In genomic region chr1:171504586-171504985, GRCm38 (mm10) we compare ENCODE assay signal across 9 mouse cellular contexts. TPM values are rescaled to one million over a fixed set of nuclear protein-coding genes. Genes with fewer than 3 reads are reported as not detected.
DNase-seq lines count a peak whose midpoint lies in the region; TF ChIP-seq lines count a peak whose summit lies in the region.
"Had no signal": no experiment of that assay in that cellular context is flagged by ENCODE, and none has a peak within 500 bp of the region (broad histone marks: within the 10 kb centered on the region; RNA-seq: fewer than 3 reads in every experiment).

No protein-coding gene starts in this region.

- H3K4me3 ChIP-seq in layer of hippocampus, adult 2 months, result peak overlapping the region; percentile 82
- H3K4me3 ChIP-seq in brown adipose tissue, adult 24 weeks (ENCODE audit: insufficient read depth, low read depth, low read length), result 0 out of 2 replicates have a peak overlapping the region, but pooled peaks have one; percentile 5

- no peaks in the 10 kb centered on the region for H3K4me1 ChIP-seq in brown adipose tissue, adult 24 weeks (ENCODE audit: control insufficient read depth, insufficient read depth, insufficient read length, low read length)

- TF ChIP-seq CTCF in layer of hippocampus, adult 2 months (conservative IDR thresholded peaks at IDR 0.05), result no peak

- no peak for DNase-seq in layer of hippocampus, adult 2 months (ENCODE audit: low spot score in 2 of 2)
- no peak for DNase-seq in layer of hippocampus, postnatal 36 days
- DNase-seq in induced T-regulatory cell, adult 2 months (ENCODE audit: low read depth), result peak; percentile 52
- peak; percentile 33 for DNase-seq in naive thymus-derived CD4-positive, alpha-beta T cell, adult 2 months (ENCODE audit: low read depth)
- DNase-seq in cerebellum, adult 9-11 months, result no peak
- DNase-seq in urinary bladder, adult 18-20 months (ENCODE audit: low spot score in 2 of 2), result no peak
- DNase-seq in kidney, postnatal 36 days, result no peak

- peak overlapping the region; percentile 95; the same call in 1 of the 2 replicates for H3K27ac ChIP-seq in layer of hippocampus, adult 2 months
- H3K27ac ChIP-seq in brown adipose tissue, adult 24 weeks (replicated peaks; ENCODE audit: low read depth, low read length), result no peak overlapping the region

RNA-seq across cellular contexts. Expression of gene Alyref2, which starts 1.3 kb away (rescaled TPM):
- 1 to 10 TPM; 6.2 to 7.2 TPM for total RNA-seq in layer of hippocampus, adult 2 months (2021)
- total RNA-seq in layer of hippocampus, postnatal 36 days (2021), result 1 to 10 TPM; 6.8 to 7.1 TPM
- 2.7 and 3.0 TPM in 2 replicates for polyA plus RNA-seq in brown adipose tissue, adult 24 weeks (2012; ENCODE audit: insufficient read depth, insufficient read length, missing spikeins)

RNA-seq across cellular contexts. Expression of gene Itln1, which starts 30.5 kb away (rescaled TPM):
- not detected for total RNA-seq in layer of hippocampus, adult 2 months (2021)
- not detected for total RNA-seq in layer of hippocampus, postnatal 36 days (2021)
- polyA plus RNA-seq in brown adipose tissue, adult 24 weeks (2012; ENCODE audit: insufficient read depth, insufficient read length, missing spikeins), result not detected in 2 replicates
- total RNA-seq: left cerebral cortex, postnatal 25 days had no signal

RNA-seq across cellular contexts. Expression of gene Cd244a, which starts 54.4 kb away (rescaled TPM):
- total RNA-seq in layer of hippocampus, adult 2 months (2021), result not detected
- total RNA-seq in layer of hippocampus, postnatal 36 days (2021), result not detected
- not detected in 2 replicates for polyA plus RNA-seq in brown adipose tissue, adult 24 weeks (2012; ENCODE audit: insufficient read depth, insufficient read length, missing spikeins)
- total RNA-seq: left cerebral cortex, postnatal 25 days had no signal

Comparison
In these comparisons a context has a peak if more than half of its experiments do, and no peak if none do; other contexts are left out.
1. DNase-seq: peak in induced T-regulatory cell, adult 2 months (single experiment) and naive thymus-derived CD4-positive, alpha-beta T cell, adult 2 months (single experiment); none in layer of hippocampus, adult 2 months (0 of 2), layer of hippocampus, postnatal 36 days (0 of 2), cerebellum, adult 9-11 months (single experiment), urinary bladder, adult 18-20 months (0 of 2) and kidney, postnatal 36 days (0 of 2).